ENCODE assay signal across 22 mouse cellular contexts in genomic region chr19:52966339-52966738, GRCm38 (mm10).
A peak's percentile ranks its signal among the peaks of the same experiment; 100 is the strongest.
DNase-seq lines count a peak whose midpoint lies in the region; ATAC-seq lines count a peak whose summit lies in the region.
"Had no signal": no experiment of that assay in that cellular context is flagged by ENCODE, and none has a peak within 500 bp of the region (broad histone marks: within the 10 kb centered on the region; RNA-seq: fewer than 3 reads in every experiment).

No protein-coding gene starts in this region.

- intact Hi-C loops in left cerebral cortex, postnatal 25 days (cut with DNase I): no loop called here

- ATAC-seq in frontal cortex, adult (ENCODE audit: low TSS enrichment): peak; percentile 74
- ATAC-seq: forebrain, embryonic 16.5 days; hindbrain, embryonic 16.5 days; intestine, postnatal 0 days; lung, postnatal 0 days had no signal

- DNase-seq in frontal cortex, postnatal 14 days (ENCODE audit: low spot score in 2 of 2): no peak
- peak; percentile 18 to 59 for DNase-seq in left cerebral cortex, postnatal 25 days (ENCODE audit: low spot score in 2 of 2)
- DNase-seq in left cerebral cortex, adult 8-10 months (ENCODE audit: low spot score in 2 of 2): no peak
- peak; percentile 42 to 64 for DNase-seq in right cerebral cortex, postnatal 10 days (ENCODE audit: low spot score in 2 of 2)
- no peak for DNase-seq in right cerebral cortex, postnatal 4 days
- no peak for DNase-seq in cerebellum, adult 11 months
- DNase-seq: adrenal gland, postnatal 10 days; cerebellum, adult 18-20 months; cerebellum, postnatal 10 days; gastrocnemius, postnatal 14 days; heart, postnatal 14 days; kidney, adult 9 months; kidney, postnatal 10 days; layer of hippocampus, adult 9-11 months; liver, embryonic 13.5 days; lung, adult 18-20 months; thymus, postnatal 25 days had no signal

Comparison
In these comparisons a context has a peak if more than half of its experiments do, and no peak if none do; other contexts are left out.
1. DNase-seq: peak in left cerebral cortex, postnatal 25 days (2 of 2) and right cerebral cortex, postnatal 10 days (2 of 2); none in frontal cortex, postnatal 14 days (0 of 2), left cerebral cortex, adult 8-10 months (0 of 2), right cerebral cortex, postnatal 4 days (single experiment) and cerebellum, adult 11 months (single experiment).